Mouse (Mus musculus) right cerebral cortex, postnatal 36 days (tissue): ENCODE results near the gene Rasgef1b.

ENCODE experiments used
- DNase-seq, 2 experiments: peaks; one replicate each; pipeline ENCODE4 v3.0.0; 2022; ENCODE audit warnings: low spot score in 2 of 2, mixed read lengths in 1 of 2

Gene Rasgef1b

GRCm38 (mm10) chr5:99541999-99542765 lies 186.7 kb downstream of the Rasgef1b start:
- no peak for DNase-seq

- DNase-seq, result no peak
These were observed 187.5 kb downstream of the Rasgef1b start for GRCm38 (mm10) chr5:99541321-99541895.

GRCm38 (mm10) chr5:99533416-99533815 lies 195.4 kb downstream of the Rasgef1b start:
- no peak for DNase-seq

- DNase-seq, result no peak
These were observed 202.1 kb downstream of the Rasgef1b start for GRCm38 (mm10) chr5:99526797-99527201.

- no peak for DNase-seq
These were observed 203.2 kb downstream of the Rasgef1b start for GRCm38 (mm10) chr5:99525649-99526048.

GRCm38 (mm10) chr5:99522571-99523269 lies 206.1 kb downstream of the Rasgef1b start:
- no peak for DNase-seq

- DNase-seq, result peak; percentile 66 to 69
These were observed 207.5 kb downstream of the Rasgef1b start for GRCm38 (mm10) chr5:99521411-99521810.

GRCm38 (mm10) chr5:99519556-99519955 lies 209.3 kb downstream of the Rasgef1b start:
- DNase-seq, result no peak

GRCm38 (mm10) chr5:99519023-99519422 lies 209.8 kb downstream of the Rasgef1b start:
- no peak for DNase-seq

GRCm38 (mm10) chr5:99516207-99516606 lies 212.7 kb downstream of the Rasgef1b start:
- no peak for DNase-seq

GRCm38 (mm10) chr5:99515764-99516163 lies 213.1 kb downstream of the Rasgef1b start:
- no peak for DNase-seq

- DNase-seq, result no peak
These were observed 215.5 kb downstream of the Rasgef1b start for GRCm38 (mm10) chr5:99513209-99513880.

- DNase-seq, result no peak
These were observed 217.8 kb downstream of the Rasgef1b start for GRCm38 (mm10) chr5:99511081-99511480.

GRCm38 (mm10) chr5:99506109-99506508 lies 222.8 kb downstream of the Rasgef1b start:
- no peak for DNase-seq

- peak in 1 of 2 experiments; percentile 14 for DNase-seq
These were observed 224.5 kb downstream of the Rasgef1b start for GRCm38 (mm10) chr5:99504349-99504830.

GRCm38 (mm10) chr5:99502681-99503080 lies 226.2 kb downstream of the Rasgef1b start:
- no peak for DNase-seq

- DNase-seq, result no peak
These were observed 229.3 kb downstream of the Rasgef1b start for GRCm38 (mm10) chr5:99499404-99500089.

GRCm38 (mm10) chr5:99497856-99498255 lies 231.0 kb downstream of the Rasgef1b start:
- DNase-seq, result no peak

- no peak for DNase-seq
These were observed 231.7 kb downstream of the Rasgef1b start for GRCm38 (mm10) chr5:99496931-99497782.

GRCm38 (mm10) chr5:99496157-99496453 lies 232.8 kb downstream of the Rasgef1b start:
- no peak for DNase-seq
